Mouse (Mus musculus): ENCODE measurements around the gene Rtn4rl1. TPM values are rescaled to one million over a fixed set of nuclear protein-coding genes. Genes with fewer than 3 reads are reported as not detected.

Rtn4rl1 gene
- polyA plus RNA-seq, 1 experiment from 2014 or later, result 2.6 TPM

DNA sequence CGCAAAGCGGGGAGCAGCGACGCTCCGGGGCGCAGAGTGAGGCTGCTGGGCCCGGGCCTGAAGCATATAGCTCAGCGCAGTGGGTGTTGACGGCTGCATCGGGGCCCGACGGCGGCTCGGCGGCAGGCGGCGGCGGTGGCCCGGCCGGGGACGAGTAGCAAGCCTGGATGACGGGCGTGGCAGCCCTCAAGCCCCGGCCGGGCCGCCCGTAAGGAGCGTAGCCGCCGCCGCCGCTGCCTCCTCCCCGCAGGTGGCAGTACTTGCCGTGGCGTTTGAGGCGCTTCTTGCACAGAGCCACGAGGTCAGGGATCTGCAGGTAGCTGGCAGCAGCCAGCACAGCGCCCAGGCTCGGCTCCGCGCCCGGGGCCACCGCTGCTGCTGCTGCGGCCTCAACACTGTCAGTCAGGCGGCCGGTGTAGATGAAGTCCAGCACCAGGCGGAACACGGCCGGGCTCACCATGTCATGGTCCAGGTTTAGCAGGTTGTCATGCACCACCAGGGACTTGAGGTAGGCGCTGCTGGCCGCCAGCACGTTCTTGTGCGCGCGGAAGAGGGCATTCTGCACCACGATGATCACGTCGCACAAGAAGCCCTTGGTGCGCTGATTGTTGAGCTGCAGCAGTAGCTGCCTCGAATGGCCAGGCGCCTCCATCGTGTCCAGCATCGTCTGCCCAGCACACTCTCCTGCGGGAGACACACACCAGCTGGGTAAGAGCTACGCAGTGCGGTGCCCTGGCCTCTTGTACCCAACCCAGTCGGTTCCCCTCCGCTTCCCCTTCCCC lies 26.5 kb upstream of the Rtn4rl1 start:
- H3K4me1 ChIP-seq, result peaks cover 65% of the 10 kb centered on the region
- peaks cover 95% of the 10 kb centered on the region for H3K27me3 ChIP-seq
- no peaks in the 10 kb centered on the region for H3K9me3 ChIP-seq (replicated peaks)
- peak overlapping the region; percentile 45 for H3K4me3 ChIP-seq
- H3K9ac ChIP-seq, result peak overlapping the region; percentile 49
- ATAC-seq, result no peak
- H3K4me2 ChIP-seq, result peak overlapping the region; percentile 48
- H3K36me3 ChIP-seq (ENCODE audit: poor library complexity, severe bottlenecking), result peaks cover 18% of the 10 kb centered on the region
- whole genome bisulfite sequencing, result 2% methylated on average over 58 of the region's 68 CpGs
- no peak overlapping the region for H3K27ac ChIP-seq

DNA sequence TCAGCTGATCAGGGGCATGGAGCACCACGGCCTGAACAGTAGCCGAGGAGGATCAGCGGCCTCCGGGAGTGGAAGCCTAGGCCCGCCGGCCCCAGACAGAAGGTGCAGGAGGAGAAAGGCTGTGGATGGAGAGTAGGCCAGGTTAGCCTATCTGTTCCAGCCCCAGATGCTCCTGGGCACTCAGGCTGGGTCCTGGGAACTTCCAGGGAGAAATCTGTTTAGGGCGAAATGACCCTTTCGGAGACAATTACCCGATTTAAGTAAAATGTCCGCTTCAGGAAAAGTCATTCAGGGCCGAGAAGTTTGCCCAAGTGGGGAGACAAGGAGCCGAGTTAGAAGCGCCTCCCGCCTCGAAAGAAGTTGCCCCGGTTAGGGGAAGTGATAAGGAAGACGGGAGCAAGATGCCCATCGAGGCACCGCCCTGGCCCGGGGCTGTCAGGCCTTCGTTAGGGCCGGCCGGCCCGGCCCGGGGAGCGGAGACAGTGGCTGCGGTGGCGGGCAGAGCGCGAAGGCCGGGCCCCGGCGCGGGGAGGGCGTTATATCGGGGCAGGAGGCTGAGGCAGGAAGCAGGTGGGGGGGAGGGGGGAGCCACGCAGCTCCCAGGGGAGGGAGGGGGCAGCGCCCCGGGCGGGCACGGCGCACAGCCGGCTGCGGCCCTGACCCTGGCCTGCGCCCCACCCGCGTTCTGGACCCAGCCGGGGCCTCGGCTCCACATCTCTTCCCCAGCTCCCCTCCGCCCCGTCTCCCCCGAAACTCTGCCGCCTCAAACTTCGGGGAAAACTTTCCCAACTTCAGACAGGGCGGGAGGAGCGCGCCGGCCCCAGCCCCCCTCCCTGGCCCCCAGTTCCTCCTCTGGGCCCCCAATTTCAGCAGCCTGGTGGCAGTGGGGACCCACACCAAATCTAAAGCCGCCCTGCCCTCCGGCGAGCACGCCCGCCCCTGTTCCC lies 25.7 kb upstream of the Rtn4rl1 start:
- Histone ChIP-seq H3K4me3 (peak overlapping the region; percentile 45), H3K9me3 (replicated peaks) (no peaks in the 10 kb centered on the region), H3K4me2 (peak overlapping the region; percentile 83), H3K36me3 (ENCODE audit: poor library complexity, severe bottlenecking) (peaks cover 9% of the 10 kb centered on the region), H3K27me3 (peaks cover 100% of the 10 kb centered on the region), H3K27ac (no peak overlapping the region), H3K4me1 (peaks cover 73% of the 10 kb centered on the region), H3K9ac (peak overlapping the region; percentile 63)
- ATAC-seq, result no peak
- WGBS, result 3% methylated on average over 52 of the region's 63 CpGs

DNA sequence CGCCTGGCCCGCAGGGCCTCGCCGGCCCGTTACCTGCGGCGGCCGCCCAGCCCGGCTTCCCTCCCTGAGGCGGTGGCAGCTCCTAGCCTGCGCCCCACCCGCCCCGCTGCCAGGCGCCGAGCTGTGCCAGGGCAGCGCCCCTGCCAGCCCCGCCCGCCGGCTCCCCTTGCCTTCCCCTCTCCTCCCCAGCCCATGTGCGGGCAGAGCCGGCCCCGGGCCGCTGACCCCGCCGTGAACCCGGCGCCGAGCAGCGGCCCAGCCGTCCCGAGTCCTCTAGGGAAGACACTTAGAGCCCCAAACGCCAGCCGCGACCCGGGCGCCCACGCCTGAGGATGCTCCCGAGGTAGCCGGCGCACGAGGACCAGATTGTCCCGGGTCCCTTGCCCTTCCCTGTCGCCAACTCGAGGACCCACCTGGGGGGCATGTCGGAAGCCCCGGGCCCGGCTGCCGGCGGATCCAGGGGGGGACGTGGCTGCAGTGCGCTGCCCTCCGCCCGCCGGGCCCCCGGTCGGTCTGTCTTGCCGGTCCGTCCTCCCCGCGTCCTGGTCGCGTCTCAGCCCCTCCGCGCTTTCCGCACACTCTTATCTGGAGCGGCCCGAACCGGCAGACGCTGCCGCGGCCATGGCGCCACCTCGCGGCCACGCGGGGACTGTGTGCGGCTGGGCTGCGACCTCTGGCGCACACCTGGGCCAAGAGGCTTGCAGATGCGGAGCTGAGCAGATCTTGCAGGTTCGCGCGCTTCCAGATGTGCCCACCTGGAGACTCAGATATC lies 24.8 kb upstream of the Rtn4rl1 start:
- H3K4me3 ChIP-seq, result peak overlapping the region; percentile 45
- peaks cover 80% of the 10 kb centered on the region for H3K4me1 ChIP-seq
- peak; percentile 19; the same call in 1 of the 2 replicates for ATAC-seq
- under 1% methylated on average over 70 of the region's 83 CpGs for WGBS
- peak overlapping the region; percentile 83 for H3K4me2 ChIP-seq
- no peak overlapping the region for H3K27ac ChIP-seq
- H3K36me3 ChIP-seq (ENCODE audit: poor library complexity, severe bottlenecking), result 0 out of 2 replicates have a peak, but pooled peaks cover under 1% of the 10 kb centered on the region
- H3K9me3 ChIP-seq (replicated peaks), result no peaks in the 10 kb centered on the region
- peak overlapping the region; percentile 63 for H3K9ac ChIP-seq
- H3K27me3 ChIP-seq, result peaks cover 97% of the 10 kb centered on the region

DNA sequence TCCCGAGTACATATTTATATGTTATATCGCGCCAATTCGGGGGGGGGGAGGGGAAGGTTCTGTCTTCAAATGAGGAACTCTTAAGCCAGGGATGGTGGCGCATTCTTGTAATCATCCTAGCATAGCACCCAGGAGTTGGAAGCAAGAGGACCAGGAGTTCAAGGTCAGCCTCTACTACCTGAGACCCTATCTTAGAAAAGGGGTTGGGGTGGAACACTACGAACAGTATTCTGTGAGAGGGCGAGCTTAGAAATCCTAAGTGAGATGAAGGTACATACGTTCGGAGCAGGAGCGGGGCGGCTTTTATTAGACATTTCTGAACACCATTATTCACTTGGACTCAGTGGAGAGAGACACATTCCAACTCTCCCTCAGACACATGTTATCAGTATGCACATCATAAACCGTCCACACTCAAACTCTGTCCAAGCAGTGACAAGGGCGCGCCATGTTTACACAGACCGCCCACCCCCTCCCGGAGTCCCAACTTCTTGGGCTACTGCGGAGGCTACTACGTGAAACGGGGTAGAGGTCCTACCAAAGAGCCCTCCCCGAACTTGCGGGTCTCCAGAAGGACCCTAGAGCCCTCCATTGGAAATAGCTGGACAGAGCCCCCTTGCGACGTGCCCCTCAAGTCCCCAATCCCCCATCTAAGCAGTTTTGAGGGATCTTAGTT lies 24.0 kb upstream of the Rtn4rl1 start, which contains the start of gene Hic1:
TSS of gene Hic1 (minus strand) at position 115 of the 676 bp plus-strand sequence.
- no peak for ATAC-seq
- peaks cover 96% of the 10 kb centered on the region for H3K27me3 ChIP-seq
- no peaks in the 10 kb centered on the region for H3K9me3 ChIP-seq (replicated peaks)
- H3K4me2 ChIP-seq, result peak within 1 kb of the TSS; percentile 83
- 4% methylated on average over 23 of the region's 23 CpGs for WGBS
- H3K9ac ChIP-seq, result peak within 1 kb of the TSS; percentile 63
- H3K27ac ChIP-seq, result no peak within 1 kb of the TSS
- peak within 1 kb of the TSS; percentile 45 for H3K4me3 ChIP-seq
- H3K4me1 ChIP-seq, result peaks cover 86% of the 10 kb centered on the region
- H3K36me3 ChIP-seq (ENCODE audit: poor library complexity, severe bottlenecking), result no peaks in the 10 kb centered on the region

DNA sequence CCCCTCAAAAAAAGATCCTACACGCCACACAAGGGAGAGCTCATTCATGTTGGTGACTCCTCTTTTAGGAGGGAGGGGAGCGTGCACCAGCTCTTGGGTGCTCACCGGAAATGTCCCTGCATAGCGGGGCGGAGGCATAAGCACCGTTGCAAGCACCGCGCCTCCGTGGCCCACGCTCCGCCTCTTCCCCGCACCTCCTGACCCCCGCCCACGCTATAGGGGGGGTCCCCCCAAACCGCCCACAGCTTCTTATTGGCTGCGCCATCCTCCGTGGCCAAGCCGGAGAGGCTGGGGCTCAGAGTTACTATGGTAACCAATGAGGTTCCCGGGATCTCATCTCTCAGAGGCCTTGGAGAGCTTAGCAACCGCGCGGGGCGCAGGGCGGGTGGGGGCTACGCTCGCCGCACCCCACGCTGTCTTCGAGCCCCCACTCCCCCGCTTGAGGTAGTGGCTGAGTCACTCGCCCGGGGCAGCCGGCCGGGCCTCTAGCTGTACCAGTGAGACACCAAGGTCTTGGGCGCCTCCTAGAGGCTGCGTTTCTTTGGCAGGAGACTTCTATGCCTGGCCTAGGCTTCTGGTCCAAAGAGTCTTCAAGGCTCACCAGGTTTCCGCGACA lies 23.3 kb upstream of the Rtn4rl1 start:
- Histone ChIP-seq H3K9ac (peak overlapping the region; percentile 47), H3K27me3 (peaks cover 89% of the 10 kb centered on the region), H3K36me3 (ENCODE audit: poor library complexity, severe bottlenecking) (no peaks in the 10 kb centered on the region), H3K9me3 (replicated peaks) (no peaks in the 10 kb centered on the region), H3K4me2 (peak overlapping the region; percentile 83), H3K27ac (no peak overlapping the region), H3K4me3 (peak overlapping the region; percentile 45), H3K4me1 (peaks cover 86% of the 10 kb centered on the region)
- WGBS, result under 1% methylated on average over 38 of the region's 38 CpGs
- ATAC-seq, result peak; percentile 72

DNA sequence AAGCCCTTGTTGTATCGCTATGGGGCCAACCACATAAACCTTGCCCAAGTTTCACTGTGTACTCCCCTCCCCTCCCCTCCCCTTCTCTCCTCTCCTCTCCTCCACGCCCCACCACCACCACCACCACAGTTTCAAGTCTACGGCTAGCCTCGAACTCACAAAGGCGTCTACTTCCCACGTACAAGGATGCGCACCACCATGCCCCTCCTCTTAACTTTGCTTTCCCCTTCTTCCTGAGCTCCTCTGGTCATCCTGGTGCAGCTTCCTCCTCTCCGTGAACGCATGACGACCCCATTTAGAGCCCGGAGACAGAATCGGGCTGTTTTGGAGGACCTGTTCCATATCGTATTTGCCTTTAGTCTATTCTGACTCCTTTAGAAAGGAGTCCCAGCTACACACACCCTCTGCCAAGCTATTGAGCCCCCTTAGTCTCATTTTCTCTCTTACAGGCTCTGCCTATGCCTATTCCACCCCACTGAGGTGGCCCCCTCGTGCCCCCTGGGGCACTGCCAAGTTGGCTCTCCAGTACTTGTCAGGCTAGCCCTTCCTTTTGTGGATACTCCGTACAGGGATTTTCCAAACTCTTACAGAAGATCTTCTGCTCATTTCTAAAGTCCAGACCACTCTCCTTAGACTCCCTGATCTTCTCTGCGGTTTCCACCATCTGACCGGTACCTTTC lies 22.3 kb upstream of the Rtn4rl1 start:
- H3K4me3 ChIP-seq, result peak overlapping the region; percentile 66
- H3K9me3 ChIP-seq (replicated peaks), result no peaks in the 10 kb centered on the region
- H3K36me3 ChIP-seq (ENCODE audit: poor library complexity, severe bottlenecking), result 0 out of 2 replicates have a peak, but pooled peaks cover under 1% of the 10 kb centered on the region
- no peak overlapping the region for H3K9ac ChIP-seq
- H3K27ac ChIP-seq, result no peak overlapping the region
- H3K4me1 ChIP-seq, result peaks cover 75% of the 10 kb centered on the region
- no peak for ATAC-seq
- 5% methylated on average over 17 of the region's 17 CpGs for WGBS
- H3K4me2 ChIP-seq, result peak overlapping the region; percentile 81
- peaks cover 78% of the 10 kb centered on the region for H3K27me3 ChIP-seq

DNA sequence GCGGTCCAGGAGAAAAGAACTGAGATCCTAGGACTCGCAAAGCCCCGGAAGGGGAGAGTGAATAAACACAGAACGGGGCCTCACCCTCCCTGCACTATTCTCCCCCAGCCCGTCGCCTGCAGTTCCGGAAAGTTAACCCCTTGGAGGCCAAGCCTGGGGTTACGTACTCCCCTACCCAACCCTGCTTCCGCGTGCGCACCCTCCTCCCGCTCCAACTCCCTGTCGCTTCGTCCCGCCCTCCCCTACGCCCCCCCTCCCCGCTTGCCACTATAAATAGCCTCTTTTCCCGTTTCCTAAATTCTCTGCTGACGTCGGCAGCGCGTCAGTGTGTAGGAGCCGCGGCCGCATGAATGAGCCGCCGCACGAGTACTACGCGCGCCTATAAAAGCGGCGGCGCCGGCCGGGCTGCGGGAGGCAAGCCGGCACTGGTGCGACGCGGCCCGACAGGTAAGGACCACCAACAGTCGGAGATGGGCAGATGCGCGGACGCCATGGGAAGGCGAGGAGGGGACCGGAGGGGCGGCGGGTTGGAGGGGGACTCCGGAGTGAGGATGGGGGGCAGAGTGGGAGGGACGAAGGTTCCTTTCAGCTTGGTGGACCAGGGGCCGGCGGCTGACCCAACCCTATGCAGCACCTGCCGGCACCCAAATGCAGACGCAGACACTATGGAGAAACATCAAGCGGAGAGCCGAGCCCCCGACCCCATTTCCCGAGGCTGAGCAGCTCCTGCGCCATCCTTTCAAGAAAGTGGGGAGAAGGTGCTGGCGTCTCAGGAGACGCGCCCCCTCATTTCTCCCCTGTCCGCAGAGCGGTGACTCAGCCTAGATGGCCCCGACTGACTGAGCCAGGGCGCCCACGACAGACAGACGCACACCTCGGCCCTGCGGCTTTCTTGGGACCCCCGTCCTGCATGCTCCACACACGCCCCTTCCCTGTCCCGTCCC lies 21.2 kb upstream of the Rtn4rl1 start:
- Histone ChIP-seq H3K4me2 (peak overlapping the region; percentile 81), H3K36me3 (ENCODE audit: poor library complexity, severe bottlenecking) (0 out of 2 replicates have a peak, but pooled peaks cover 10% of the 10 kb centered on the region), H3K9ac (peak overlapping the region; percentile 69), H3K27ac (0 out of 2 replicates have a peak overlapping the region, but pooled peaks have one; percentile 19), H3K4me1 (peaks cover 65% of the 10 kb centered on the region), H3K9me3 (replicated peaks) (no peaks in the 10 kb centered on the region), H3K27me3 (peaks cover 67% of the 10 kb centered on the region), H3K4me3 (peak overlapping the region; percentile 66)
- WGBS, result under 1% methylated on average over 65 of the region's 75 CpGs
- ATAC-seq, result peak; percentile 0; the same call in 1 of the 2 replicates

DNA sequence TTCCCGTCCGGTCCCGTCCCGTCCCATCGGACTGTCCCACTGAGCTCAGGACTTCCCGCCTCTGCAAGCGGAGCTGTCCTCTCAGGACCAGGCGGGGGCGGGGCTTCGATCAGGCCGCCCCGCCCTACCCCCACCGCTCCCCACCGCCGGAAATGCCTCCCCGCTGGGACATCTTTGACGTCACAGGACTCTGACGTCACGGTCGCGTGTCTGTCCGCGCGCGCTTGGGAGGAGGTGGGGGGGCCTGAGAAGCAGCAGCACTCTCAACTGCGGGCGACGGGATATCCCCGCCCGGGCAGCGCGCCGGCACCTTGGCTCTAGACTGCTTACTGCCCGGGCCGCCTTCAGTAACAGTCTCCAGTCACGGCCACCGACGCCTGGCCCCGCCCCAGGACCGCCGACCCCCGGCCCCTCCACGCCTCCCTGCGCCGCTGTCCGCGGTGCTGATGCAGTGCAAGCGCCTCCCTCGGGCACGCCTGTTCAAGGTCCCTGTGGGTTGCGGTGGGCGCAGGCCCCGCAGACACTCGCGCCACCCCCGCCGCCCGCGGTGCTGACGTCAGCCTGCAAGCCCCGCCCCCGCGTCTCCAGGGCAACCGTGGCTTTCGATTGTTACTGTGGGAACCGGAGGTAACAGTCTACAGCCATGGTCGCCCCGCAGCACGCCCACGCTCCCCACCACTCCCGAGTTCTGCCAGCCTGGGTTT lies 20.3 kb upstream of the Rtn4rl1 start:
- Histone ChIP-seq H3K4me3 (peak overlapping the region; percentile 66), H3K27ac (peak overlapping the region; percentile 35; the same call in 1 of the 2 replicates), H3K27me3 (peaks cover 59% of the 10 kb centered on the region), H3K36me3 (ENCODE audit: poor library complexity, severe bottlenecking) (peaks cover 15% of the 10 kb centered on the region; the same call in 1 of the 2 replicates), H3K4me1 (peaks cover 66% of the 10 kb centered on the region), H3K4me2 (peak overlapping the region; percentile 81), H3K9ac (peak overlapping the region; percentile 69), H3K9me3 (replicated peaks) (no peaks in the 10 kb centered on the region)
- WGBS, result under 1% methylated on average over 69 of the region's 71 CpGs
- ATAC-seq, result peak; percentile 60

DNA sequence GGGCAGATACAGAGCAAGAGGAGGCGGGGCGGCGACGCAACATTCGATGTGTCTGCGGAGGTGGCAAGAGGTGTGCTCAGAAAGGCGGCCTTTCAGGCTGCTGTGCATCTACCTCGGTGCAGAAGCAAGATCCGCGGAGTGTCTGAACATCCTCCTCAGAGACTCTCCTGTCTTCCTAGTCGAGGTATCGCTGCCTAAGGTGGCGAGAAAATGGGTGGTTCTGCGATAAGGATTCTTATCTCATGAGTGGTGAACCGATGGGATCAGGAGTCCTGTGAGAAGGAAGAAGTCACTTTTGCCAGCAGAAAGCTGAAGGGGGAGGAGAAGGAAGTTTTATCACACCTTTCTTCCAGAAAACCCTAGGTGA lies 19.8 kb upstream of the Rtn4rl1 start:
- Histone ChIP-seq H3K4me3 (peak overlapping the region; percentile 66), H3K27me3 (peaks cover 53% of the 10 kb centered on the region), H3K4me1 (peaks cover 61% of the 10 kb centered on the region), H3K9me3 (replicated peaks) (no peaks in the 10 kb centered on the region), H3K9ac (peak overlapping the region; percentile 69), H3K4me2 (peak overlapping the region; percentile 81), H3K36me3 (ENCODE audit: poor library complexity, severe bottlenecking) (peaks cover 15% of the 10 kb centered on the region; the same call in 1 of the 2 replicates), H3K27ac (peak overlapping the region; percentile 15; the same call in 1 of the 2 replicates)
- ATAC-seq, result no peak
- 2% methylated on average over 15 of the region's 15 CpGs for WGBS

Measured in forebrain, embryonic 13.5 days (tissue).